ENCODE assay signal across 8 mouse cellular contexts in genomic region chr4:95053041-95053790, GRCm38 (mm10). TPM values are rescaled to one million over a fixed set of nuclear protein-coding genes. Genes with fewer than 3 reads are reported as not detected.
A peak's percentile ranks its signal among the peaks of the same experiment; 100 is the strongest.
DNase-seq lines count a peak whose midpoint lies in the region; ATAC-seq and TF ChIP-seq lines count a peak whose summit lies in the region.

No protein-coding gene starts in this region.

- H3K27ac ChIP-seq in bone marrow, adult 2 months (ENCODE audit: control insufficient read depth, insufficient read depth, low read depth, low read length, poor library complexity) = peak overlapping the region; percentile 92
- peak overlapping the region; percentile 99 for H3K27ac ChIP-seq in embryonic facial prominence, embryonic 14.5 days (replicated peaks; ENCODE audit: low read depth, low read length)
- peak overlapping the region; percentile 98 for H3K27ac ChIP-seq in limb, embryonic 12.5 days
- H3K27ac ChIP-seq in midbrain, embryonic 14.5 days (replicated peaks; ENCODE audit: low read depth, low read length) = peak overlapping the region; percentile 95

- DNase-seq in 416B (ENCODE audit: low read depth) = peak; percentile 98
- peak; percentile 98 for DNase-seq in embryonic facial prominence, embryonic 14.5 days (ENCODE audit: low spot score)
- DNase-seq in heart, adult 8-10 months (ENCODE audit: low spot score) = peak; percentile 98
- DNase-seq in kidney, adult 8-10 months = peak; percentile 98 to 99
- DNase-seq in midbrain, embryonic 14.5 days = peak; percentile 93
- peak; percentile 76 for DNase-seq in spleen, adult 12 weeks (ENCODE audit: low spot score)

- H3K9me3 ChIP-seq in embryonic facial prominence, embryonic 14.5 days (ENCODE audit: control insufficient read depth, low read length) = no peaks in the 10 kb centered on the region
- H3K9me3 ChIP-seq in limb, embryonic 12.5 days = no peaks in the 10 kb centered on the region
- H3K9me3 ChIP-seq in midbrain, embryonic 14.5 days (ENCODE audit: control insufficient read depth, low read length) = no peaks in the 10 kb centered on the region

- H3K36me3 ChIP-seq in embryonic facial prominence, embryonic 14.5 days (ENCODE audit: control insufficient read depth, insufficient read depth, low read length) = no peaks in the 10 kb centered on the region
- no peaks in the 10 kb centered on the region for H3K36me3 ChIP-seq in limb, embryonic 12.5 days
- H3K36me3 ChIP-seq in midbrain, embryonic 14.5 days (ENCODE audit: control insufficient read depth, insufficient read depth, low read length) = no peaks in the 10 kb centered on the region

- peak; percentile 67 for TF ChIP-seq CTCF in bone marrow, adult 2 months (IDR thresholded peaks at IDR 0.05; ENCODE audit: control insufficient read depth, insufficient read depth, low read length)

- peak overlapping the region; percentile 79 for H3K4me3 ChIP-seq in bone marrow, adult 2 months (replicated peaks; ENCODE audit: control insufficient read depth, low read depth, low read length)
- H3K4me3 ChIP-seq in embryonic facial prominence, embryonic 14.5 days (ENCODE audit: low read depth, low read length) = peak overlapping the region; percentile 80
- H3K4me3 ChIP-seq in limb, embryonic 12.5 days (replicated peaks) = peak overlapping the region; percentile 80
- H3K4me3 ChIP-seq in midbrain, embryonic 14.5 days (replicated peaks; ENCODE audit: low read depth, low read length) = peak overlapping the region; percentile 70

- H3K4me1 ChIP-seq in bone marrow, adult 2 months (ENCODE audit: control insufficient read depth, insufficient read depth, low read length) = peaks cover 3% of the 10 kb centered on the region; the same call in 1 of the 2 replicates
- H3K4me1 ChIP-seq in embryonic facial prominence, embryonic 14.5 days (ENCODE audit: control insufficient read depth, insufficient read depth, low read length) = peaks cover 11% of the 10 kb centered on the region
- H3K4me1 ChIP-seq in limb, embryonic 12.5 days (replicated peaks) = peaks cover 22% of the 10 kb centered on the region
- peaks cover 23% of the 10 kb centered on the region for H3K4me1 ChIP-seq in midbrain, embryonic 14.5 days (ENCODE audit: control insufficient read depth, insufficient read depth, low read length)

- ATAC-seq in embryonic facial prominence, embryonic 14.5 days (ENCODE audit: low read depth) = peak; percentile 59
- peak; percentile 69 for ATAC-seq in limb, embryonic 12.5 days (ENCODE audit: insufficient number of reproducible peaks, insufficient read depth, low FRiP score, low TSS enrichment, low read depth)
- ATAC-seq in midbrain, embryonic 14.5 days (ENCODE audit: low FRiP score, low TSS enrichment) = peak; percentile 44

- peak overlapping the region; percentile 89 for H3K9ac ChIP-seq in embryonic facial prominence, embryonic 14.5 days (ENCODE audit: low read depth, low read length)
- peak overlapping the region; percentile 77 for H3K9ac ChIP-seq in limb, embryonic 12.5 days (replicated peaks)
- H3K9ac ChIP-seq in midbrain, embryonic 14.5 days (replicated peaks; ENCODE audit: low read length) = peak overlapping the region; percentile 72

- under 1% methylated on average over 29 of the region's 29 CpGs for WGBS in bone marrow, adult 2 months
- WGBS in embryonic facial prominence, embryonic 14.5 days = 0% methylated on average over 27 of the region's 29 CpGs
- under 1% methylated on average over 29 of the region's 29 CpGs for WGBS in limb, embryonic 12.5 days
- under 1% methylated on average over 29 of the region's 29 CpGs for WGBS in midbrain, embryonic 14.5 days

- no peaks in the 10 kb centered on the region for H3K27me3 ChIP-seq in embryonic facial prominence, embryonic 14.5 days (replicated peaks; ENCODE audit: control insufficient read depth, insufficient read depth, low read length)
- H3K27me3 ChIP-seq in limb, embryonic 12.5 days = no peaks in the 10 kb centered on the region
- no peaks in the 10 kb centered on the region for H3K27me3 ChIP-seq in midbrain, embryonic 14.5 days (ENCODE audit: control insufficient read depth, insufficient read depth, low read length)

- H3K4me2 ChIP-seq in embryonic facial prominence, embryonic 14.5 days (ENCODE audit: low read depth, low read length) = peak overlapping the region; percentile 81
- H3K4me2 ChIP-seq in limb, embryonic 12.5 days = peak overlapping the region; percentile 87
- peak overlapping the region; percentile 97 for H3K4me2 ChIP-seq in midbrain, embryonic 14.5 days (ENCODE audit: low read length)

- 0 out of 2 replicates have a peak, but pooled peaks have one; percentile 30 for TF ChIP-seq POLR2A in bone marrow, adult 2 months (IDR thresholded peaks at IDR 0.05; ENCODE audit: borderline replicate concordance, control insufficient read depth, low read depth, low read length)

RNA-seq across cellular contexts. Expression of gene Jun, which starts 1.2 kb away (rescaled TPM):
- 2.0 and 6.9 TPM in 2 replicates for polyA plus RNA-seq in bone marrow, adult 2 months (2011; ENCODE audit: insufficient read depth, insufficient read length, low replicate concordance, missing spikeins)
- polyA plus RNA-seq in embryonic facial prominence, embryonic 14.5 days (2014; fragmentation: Nextera tagmentation; extraction: Ambion mirVana) = 47.1 and 53.6 TPM in 2 replicates
- 10 to 100 TPM; 38.5 to 58.4 (median 49.5) TPM for total RNA-seq in heart, adult 8-10 months (2022)
- 88.7 and 98.6 TPM in 2 replicates for polyA plus RNA-seq in limb, embryonic 12.5 days (2016; fragmentation: Nextera tagmentation; extraction: Ambion mirVana)
- 23.5 and 29.8 TPM in 2 replicates for polyA plus RNA-seq in midbrain, embryonic 14.5 days (2014; fragmentation: Nextera tagmentation; extraction: Ambion mirVana)

Comparison
In these comparisons a context has a peak if more than half of its experiments do, and no peak if none do; other contexts are left out.
1. Peak in every context shown above with its lines: DNase-seq, ATAC-seq, H3K4me3 ChIP-seq and H3K27ac ChIP-seq.